Mouse (Mus musculus) E14TG2a.4 (cell line): Measurements from ENCODE around the gene Cyb5r3.

ENCODE experiments used
- CTCF ChIP-seq: conservative IDR thresholded peaks from 2 replicates; pipeline ENCODE4 v1.5.1; 2014; ENCODE audit warnings: low read length
- NANOG ChIP-seq: IDR thresholded peaks from 2 replicates; pipeline ENCODE4 v1.6.1; 2014; ENCODE audit warnings: borderline replicate concordance, low read length, mixed read lengths
- POU5F1 ChIP-seq: IDR thresholded peaks from 2 replicates; pipeline ENCODE4 v1.6.1; 2014; ENCODE audit warnings: low read length, borderline replicate concordance

DNA sequence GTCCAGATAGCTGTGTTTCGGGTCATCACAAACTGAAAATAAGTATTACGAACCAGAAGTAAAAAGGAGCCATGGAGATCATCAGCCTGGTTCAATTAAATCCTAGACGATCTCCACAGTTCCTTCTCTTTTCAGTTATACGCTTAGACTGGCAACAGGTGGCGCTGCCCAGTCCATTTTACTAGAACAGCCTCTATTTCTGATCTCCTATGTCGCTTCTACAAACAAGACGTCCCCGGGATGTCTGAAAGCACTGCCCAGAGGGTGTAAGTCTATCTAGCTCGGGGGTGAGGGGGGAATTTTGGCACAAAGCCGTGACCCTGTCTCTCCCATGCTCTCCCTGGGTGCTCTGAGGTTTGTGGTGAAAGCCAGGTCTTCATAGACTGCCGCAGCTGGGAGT lies 37.8 kb upstream of the Cyb5r3 start:
- TF ChIP-seq CTCF (peak; percentile 65), NANOG (no peak), POU5F1 (no peak)
